Mouse (Mus musculus) cortical plate, adult 2 months (tissue): ENCODE data around the gene Slc24a2.

ENCODE experiments used
- CTCF ChIP-seq: fragments of 200-500 bp; IDR thresholded peaks from 2 replicates; pipeline ENCODE4 v1.5.1; 2011; ENCODE audit warnings: mild to moderate bottlenecking, control low read depth, low read length; ENCODE audit not compliant: insufficient read depth; ENCODE audit errors: extremely low read depth
- POLR2A ChIP-seq: fragments of 200-500 bp; IDR thresholded peaks from 2 replicates; pipeline ENCODE4 v1.6.1; 2011; ENCODE audit warnings: mild to moderate bottlenecking, low read length, control low read depth; ENCODE audit not compliant: insufficient read depth; ENCODE audit errors: extremely low read depth

- no peak for TF ChIP-seq CTCF
- TF ChIP-seq POLR2A: no peak
Observed at GRCm38 (mm10) chr4:87087597-87087996, 142.7 kb downstream of the Slc24a2 start.
